Mouse (Mus musculus): ENCODE results near the gene Olfr638. TPM values are rescaled to one million over a fixed set of nuclear protein-coding genes. Genes with fewer than 3 reads are reported as not detected.
"Not testable (repeated sequence)": the region's sequence is repeated elsewhere in the genome, so short reads cannot be mapped to it uniquely, and the experiment has no call there.

Olfr638 gene
- not detected in 2 replicates for polyA plus RNA-seq (2015; fragmentation: Nextera tagmentation; extraction: Ambion mirVana)

GRCm38 (mm10) chr7:103998446-103998845 is at the start of gene Olfr638:
Gene Olfr638 (plus strand): TSS chr7:103998746.
- no peaks in the 10 kb centered on the region for H3K27me3 ChIP-seq
- H3K36me3 ChIP-seq, result no peaks in the 10 kb centered on the region
- no peak within 1 kb of the TSS for H3K4me3 ChIP-seq (replicated peaks)
- ATAC-seq (ENCODE audit: insufficient number of reproducible peaks, low FRiP score, low TSS enrichment, low read depth), result no peak
- H3K4me1 ChIP-seq, result no peaks in the 10 kb centered on the region
- H3K27ac ChIP-seq (replicated peaks), result no peak within 1 kb of the TSS
- H3K9me3 ChIP-seq (replicated peaks), result no peaks in the 10 kb centered on the region
- no peak within 1 kb of the TSS for H3K4me2 ChIP-seq (replicated peaks)
- no peak within 1 kb of the TSS for H3K9ac ChIP-seq

DNA sequence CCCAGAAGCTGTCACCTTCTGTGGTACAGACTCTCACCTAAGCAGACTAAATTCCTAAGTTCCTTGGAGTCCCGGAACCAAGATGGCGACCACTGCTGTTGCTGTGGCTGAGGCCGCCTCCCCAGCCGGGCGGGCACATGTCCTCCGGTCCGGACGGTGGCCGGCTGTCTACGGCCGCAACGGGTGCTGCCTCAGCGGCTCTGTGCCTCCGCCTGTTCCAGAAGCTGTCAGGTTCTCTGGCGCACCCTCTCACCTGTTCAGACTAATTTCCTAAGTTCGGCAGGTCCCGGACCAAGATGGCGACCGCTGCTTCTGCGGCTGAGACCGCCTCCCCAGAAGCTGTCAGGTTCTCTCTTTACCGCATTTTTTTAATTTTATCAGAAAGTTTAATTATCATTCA is 31.7 kb upstream of the Olfr638 start:
- 92% methylated on average over 22 of the region's 22 CpGs for WGBS
- H3K9ac ChIP-seq; H3K27me3 ChIP-seq; H3K4me1 ChIP-seq; ATAC-seq (ENCODE audit: insufficient number of reproducible peaks, low FRiP score, low TSS enrichment, low read depth); H3K9me3 ChIP-seq (replicated peaks); H3K4me2 ChIP-seq (replicated peaks); H3K27ac ChIP-seq (replicated peaks); H3K4me3 ChIP-seq (replicated peaks); H3K36me3 ChIP-seq: not testable (repeated sequence)

GRCm38 (mm10) chr7:103970852-103971251 is 27.7 kb upstream of the Olfr638 start, which contains the start of gene Olfr635:
Gene Olfr635 (plus strand): TSS chr7:103971152.
- H3K4me3 ChIP-seq (replicated peaks), result no peak within 1 kb of the TSS
- H3K9ac ChIP-seq, result no peak within 1 kb of the TSS
- no peak within 1 kb of the TSS for H3K4me2 ChIP-seq (replicated peaks)
- H3K27ac ChIP-seq (replicated peaks), result no peak within 1 kb of the TSS
- H3K27me3 ChIP-seq, result no peaks in the 10 kb centered on the region
- ATAC-seq (ENCODE audit: insufficient number of reproducible peaks, low FRiP score, low TSS enrichment, low read depth), result no peak
- H3K4me1 ChIP-seq, result no peaks in the 10 kb centered on the region
- H3K36me3 ChIP-seq, result no peaks in the 10 kb centered on the region
- 84% methylated on average over 1 of the region's 1 CpGs for WGBS
- no peaks in the 10 kb centered on the region for H3K9me3 ChIP-seq (replicated peaks)

- no peak overlapping the region for H3K27ac ChIP-seq (replicated peaks)
- no peaks in the 10 kb centered on the region for H3K27me3 ChIP-seq
- no peak overlapping the region for H3K9ac ChIP-seq
- no peaks in the 10 kb centered on the region for H3K36me3 ChIP-seq
- no peak overlapping the region for H3K4me3 ChIP-seq (replicated peaks)
- ATAC-seq (ENCODE audit: insufficient number of reproducible peaks, low FRiP score, low TSS enrichment, low read depth), result no peak
- no peak overlapping the region for H3K4me2 ChIP-seq (replicated peaks)
- H3K9me3 ChIP-seq (replicated peaks), result no peaks in the 10 kb centered on the region
- no peaks in the 10 kb centered on the region for H3K4me1 ChIP-seq
- WGBS, result 53% methylated on average over 1 of the region's 1 CpGs
Observed at GRCm38 (mm10) chr7:103971782-103972181, 26.8 kb upstream of the Olfr638 start.

GRCm38 (mm10) chr7:103999124-103999523 is 578 bp downstream of the Olfr638 start:
- Histone ChIP-seq H3K9me3 (replicated peaks) (no peaks in the 10 kb centered on the region), H3K4me3 (replicated peaks) (no peak overlapping the region), H3K4me2 (replicated peaks) (no peak overlapping the region), H3K36me3 (no peaks in the 10 kb centered on the region), H3K27ac (replicated peaks) (no peak overlapping the region), H3K4me1 (no peaks in the 10 kb centered on the region), H3K27me3 (no peaks in the 10 kb centered on the region), H3K9ac (no peak overlapping the region)
- no peak for ATAC-seq (ENCODE audit: insufficient number of reproducible peaks, low FRiP score, low TSS enrichment, low read depth)

DNA sequence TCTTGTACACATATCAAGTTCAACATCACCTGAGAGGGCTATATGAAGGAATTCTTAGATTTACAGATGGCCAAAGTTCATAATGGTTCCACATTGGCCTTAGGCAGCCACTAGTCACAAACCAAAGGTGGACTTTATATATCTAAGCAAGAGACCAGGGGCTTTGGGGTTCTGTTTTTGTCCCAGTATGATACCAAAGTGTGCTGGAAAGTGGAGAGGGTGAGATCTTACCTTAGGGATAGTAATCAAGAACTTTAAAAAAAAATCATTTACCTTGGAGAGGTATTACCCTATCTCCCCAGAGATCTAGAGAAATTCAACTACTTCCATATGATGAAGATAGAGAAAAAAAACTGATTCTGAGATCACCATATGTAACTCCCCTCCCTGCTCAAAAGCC is 18.7 kb downstream of the Olfr638 start, which contains the start of gene Olfr639:
Gene Olfr639 (minus strand): TSS at position 101 of the 400 bp plus-strand sequence.
- H3K4me2 ChIP-seq (replicated peaks), result no peak within 1 kb of the TSS
- H3K9ac ChIP-seq, result no peak within 1 kb of the TSS
- H3K9me3 ChIP-seq (replicated peaks), result no peaks in the 10 kb centered on the region
- H3K4me1 ChIP-seq, result no peaks in the 10 kb centered on the region
- no peaks in the 10 kb centered on the region for H3K27me3 ChIP-seq
- H3K4me3 ChIP-seq (replicated peaks), result no peak within 1 kb of the TSS
- ATAC-seq (ENCODE audit: insufficient number of reproducible peaks, low FRiP score, low TSS enrichment, low read depth), result no peak
- no peak within 1 kb of the TSS for H3K27ac ChIP-seq (replicated peaks)
- H3K36me3 ChIP-seq, result no peaks in the 10 kb centered on the region

- Histone ChIP-seq H3K4me2 (replicated peaks) (no peak overlapping the region), H3K9me3 (replicated peaks) (no peaks in the 10 kb centered on the region), H3K9ac (no peak overlapping the region), H3K4me3 (replicated peaks) (no peak overlapping the region), H3K27ac (replicated peaks) (no peak overlapping the region), H3K4me1 (no peaks in the 10 kb centered on the region), H3K27me3 (no peaks in the 10 kb centered on the region), H3K36me3 (no peaks in the 10 kb centered on the region)
- no peak for ATAC-seq (ENCODE audit: insufficient number of reproducible peaks, low FRiP score, low TSS enrichment, low read depth)
- 86% methylated on average over 1 of the region's 1 CpGs for WGBS
Observed at GRCm38 (mm10) chr7:104018953-104019352, 20.4 kb downstream of the Olfr638 start.

DNA sequence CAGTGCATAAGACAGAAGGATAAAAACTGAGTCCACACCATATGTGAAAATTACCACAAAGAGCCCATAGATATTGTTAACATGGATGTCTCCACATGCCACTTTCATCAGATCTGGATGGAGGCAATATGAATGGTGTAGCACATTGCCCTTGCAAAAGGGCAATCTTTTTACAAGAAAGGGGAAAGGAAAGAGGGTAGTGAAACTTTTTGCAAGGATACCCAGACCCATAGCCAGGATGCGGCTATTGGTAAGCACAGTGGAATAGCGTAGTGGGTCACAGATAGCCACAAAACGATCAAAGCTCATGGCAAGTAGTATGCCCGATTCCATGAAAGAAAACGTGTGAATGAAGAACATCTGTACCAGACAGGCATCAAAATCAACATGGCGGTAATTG is 23.1 kb downstream of the Olfr638 start:
- Histone ChIP-seq H3K4me3 (replicated peaks) (no peak overlapping the region), H3K9ac (no peak overlapping the region), H3K27ac (replicated peaks) (no peak overlapping the region), H3K4me2 (replicated peaks) (no peak overlapping the region), H3K36me3 (no peaks in the 10 kb centered on the region), H3K4me1 (no peaks in the 10 kb centered on the region), H3K27me3 (no peaks in the 10 kb centered on the region), H3K9me3 (replicated peaks) (no peaks in the 10 kb centered on the region)
- ATAC-seq (ENCODE audit: insufficient number of reproducible peaks, low FRiP score, low TSS enrichment, low read depth), result no peak
- 88% methylated on average over 6 of the region's 6 CpGs for WGBS

GRCm38 (mm10) chr7:104025473-104025872 is 26.9 kb downstream of the Olfr638 start, which contains the start of gene Olfr640:
Gene Olfr640 (minus strand): TSS chr7:104025573.
- 78% methylated on average over 6 of the region's 6 CpGs for WGBS
- Histone ChIP-seq H3K27me3 (no peaks in the 10 kb centered on the region), H3K4me3 (replicated peaks) (no peak within 1 kb of the TSS), H3K27ac (replicated peaks) (no peak within 1 kb of the TSS), H3K4me2 (replicated peaks) (no peak within 1 kb of the TSS), H3K9me3 (replicated peaks) (no peaks in the 10 kb centered on the region), H3K4me1 (no peaks in the 10 kb centered on the region), H3K9ac (no peak within 1 kb of the TSS), H3K36me3 (no peaks in the 10 kb centered on the region)
- no peak for ATAC-seq (ENCODE audit: insufficient number of reproducible peaks, low FRiP score, low TSS enrichment, low read depth)

GRCm38 (mm10) chr7:104026978-104027377 is 28.4 kb downstream of the Olfr638 start:
- no peak for ATAC-seq (ENCODE audit: insufficient number of reproducible peaks, low FRiP score, low TSS enrichment, low read depth)
- WGBS, result 72% methylated on average over 3 of the region's 3 CpGs
- no peak overlapping the region for H3K27ac ChIP-seq (replicated peaks)

GRCm38 (mm10) chr7:104035145-104035544 is 36.6 kb downstream of the Olfr638 start, which contains the start of gene Olfr641:
Gene Olfr641 (plus strand): TSS chr7:104035445.
- Histone ChIP-seq H3K4me1 (no peaks in the 10 kb centered on the region), H3K27me3 (no peaks in the 10 kb centered on the region), H3K36me3 (no peaks in the 10 kb centered on the region), H3K4me2 (replicated peaks) (no peak within 1 kb of the TSS), H3K9ac (no peak within 1 kb of the TSS), H3K27ac (replicated peaks) (no peak within 1 kb of the TSS), H3K4me3 (replicated peaks) (no peak within 1 kb of the TSS), H3K9me3 (replicated peaks) (no peaks in the 10 kb centered on the region)
- 48% methylated on average over 1 of the region's 1 CpGs for WGBS
- no peak for ATAC-seq (ENCODE audit: insufficient number of reproducible peaks, low FRiP score, low TSS enrichment, low read depth)

More at GRCm38 (mm10) chr7:104026978-104027377, 28.4 kb downstream of the Olfr638 start:
- no peak overlapping the region for H3K9ac ChIP-seq
- no peaks in the 10 kb centered on the region for H3K4me1 ChIP-seq
- H3K4me3 ChIP-seq (replicated peaks), result no peak overlapping the region
- no peaks in the 10 kb centered on the region for H3K27me3 ChIP-seq
- H3K36me3 ChIP-seq, result no peaks in the 10 kb centered on the region
- H3K4me2 ChIP-seq (replicated peaks), result no peak overlapping the region
- no peaks in the 10 kb centered on the region for H3K9me3 ChIP-seq (replicated peaks)

DNA sequence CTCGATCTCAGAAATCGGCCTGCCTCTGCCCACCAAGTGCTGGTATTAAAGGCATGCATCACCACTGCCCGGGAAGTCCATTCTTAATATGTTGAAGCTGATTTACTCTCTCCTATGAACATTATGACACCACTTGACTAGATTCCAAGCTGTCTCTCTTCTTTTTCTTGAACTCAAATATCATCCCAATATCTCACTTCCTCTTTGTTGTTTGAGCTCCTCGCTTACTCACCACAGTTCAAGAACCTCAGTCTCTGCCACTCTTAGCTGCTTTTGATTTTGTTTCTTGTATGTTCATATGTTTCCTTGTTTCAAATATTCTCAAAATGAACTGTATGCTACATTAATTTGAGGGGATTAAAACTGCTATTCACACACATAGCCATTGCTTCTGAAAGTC is 52.2 kb downstream of the Olfr638 start:
- no peak overlapping the region for H3K9ac ChIP-seq
- no peaks in the 10 kb centered on the region for H3K9me3 ChIP-seq (replicated peaks)
- no peaks in the 10 kb centered on the region for H3K27me3 ChIP-seq
- no peak overlapping the region for H3K27ac ChIP-seq (replicated peaks)
- WGBS, result 90% methylated on average over 4 of the region's 4 CpGs
- H3K4me3 ChIP-seq (replicated peaks), result no peak overlapping the region
- no peaks in the 10 kb centered on the region for H3K4me1 ChIP-seq
- no peaks in the 10 kb centered on the region for H3K36me3 ChIP-seq
- no peak for ATAC-seq (ENCODE audit: insufficient number of reproducible peaks, low FRiP score, low TSS enrichment, low read depth)
- H3K4me2 ChIP-seq (replicated peaks), result no peak overlapping the region

Measured in embryonic facial prominence, embryonic 15.5 days (tissue).